Mouse (Mus musculus) intestine, embryonic 16.5 days (tissue): Measurements from ENCODE around the gene Cldn6. TPM values are rescaled to one million over a fixed set of nuclear protein-coding genes. Genes with fewer than 3 reads are reported as not detected.

Source experiments
- ATAC-seq: fragments of 200-750 bp; cut with Nextera tagmentation; 2 replicates; pipeline ENCODE4 v1.8.0; 2017; ENCODE audit warnings: moderate TSS enrichment, moderate library complexity
- H3K27ac ChIP-seq: fragments of 300-500 bp; sonication (generic); 2 replicates; pipeline ENCODE4 v1.5.1; 2014; ENCODE audit warnings: mild to moderate bottlenecking, low read length
- H3K27me3 ChIP-seq: fragments of 300-500 bp; sonication (generic); replicated peaks from 2 replicates; pipeline ENCODE4 v1.6.1; 2014; ENCODE audit warnings: low read length, control low read depth, mixed read lengths; ENCODE audit not compliant: control insufficient read depth, insufficient read depth
- H3K36me3 ChIP-seq: fragments of 300-500 bp; sonication (generic); 2 replicates; pipeline ENCODE4 v1.6.1; 2014; ENCODE audit warnings: low read length, control low read depth; ENCODE audit not compliant: control insufficient read depth, insufficient read depth
- H3K4me1 ChIP-seq: fragments of 300-500 bp; sonication (generic); 2 replicates; pipeline ENCODE4 v1.6.1; 2014; ENCODE audit warnings: low read length, control low read depth, mixed read lengths; ENCODE audit not compliant: control insufficient read depth, insufficient read depth
- H3K4me2 ChIP-seq: fragments of 300-500 bp; sonication (generic); 2 replicates; pipeline ENCODE4 v1.6.1; 2014; ENCODE audit warnings: low read depth, low read length, control low read depth
- H3K4me3 ChIP-seq: fragments of 300-500 bp; sonication (generic); 2 replicates; pipeline ENCODE4 v1.5.1; 2014; ENCODE audit warnings: mild to moderate bottlenecking, low read length
- H3K9ac ChIP-seq: fragments of 300-500 bp; sonication (generic); 2 replicates; pipeline ENCODE4 v1.6.1; 2014; ENCODE audit warnings: low read depth, low read length
- H3K9me3 ChIP-seq: fragments of 300-500 bp; sonication (generic); 2 replicates; pipeline ENCODE4 v1.6.1; 2016; ENCODE audit warnings: low read length, control low read depth; ENCODE audit not compliant: control insufficient read depth
- WGBS: fragments of 180-500 bp; shearing (Covaris S2); extraction: QIAGEN DNeasy Blood & Tissue Kit; methylation state at CpG from one replicate; pipeline ENCODE4 v1.1.7; 2014; 5-methylcytosine and 5-hydroxymethylcytosine counted together
- polyA plus RNA-seq: library from polyadenylated mRNA; unstranded; fragments of >200 nt; fragmentation: Nextera tagmentation; extraction: Ambion mirVana; gene quantifications from 2 replicates; pipeline ENCODE4 v1.2.1, GENCODE M21; 2015

The Cldn6 gene
- polyA plus RNA-seq, 1 experiment from 2014 or later: 23.3 TPM

DNA sequence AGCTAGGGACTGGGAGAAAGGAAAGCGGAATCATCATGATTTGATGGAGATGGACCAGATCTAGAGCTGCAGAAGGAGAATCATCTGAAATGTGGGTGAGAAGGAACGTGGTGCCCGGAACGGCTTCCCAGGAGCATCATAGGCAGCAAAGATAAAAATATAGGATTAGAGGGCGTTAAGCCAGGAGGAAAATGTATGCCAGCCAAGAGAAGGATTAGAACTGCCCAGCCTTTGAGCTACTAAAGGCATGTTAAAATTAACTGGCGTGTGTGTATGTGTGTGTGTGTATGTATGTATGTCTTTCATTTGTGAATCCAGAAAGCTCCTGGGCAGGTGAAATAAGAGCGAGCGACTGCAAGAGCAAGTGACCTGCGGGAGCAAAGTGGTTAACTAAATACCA, 24.3 kb downstream of the Cldn6 start:
- 87% methylated on average over 9 of the region's 9 CpGs for WGBS
- Histone ChIP-seq H3K27ac (no peak overlapping the region), H3K27me3 (peaks cover 7% of the 10 kb centered on the region; the same call in 1 of the 2 replicates), H3K4me3 (no peak overlapping the region), H3K4me1 (peaks cover 6% of the 10 kb centered on the region; the same call in 1 of the 2 replicates), H3K9me3 (no peaks in the 10 kb centered on the region), H3K9ac (no peak overlapping the region), H3K36me3 (no peaks in the 10 kb centered on the region), H3K4me2 (no peak overlapping the region)
- no peak for ATAC-seq

GRCm38 (mm10) chr17:23704741-23705140, 25.7 kb downstream of the Cldn6 start:
- Histone ChIP-seq H3K27me3 (peaks cover 7% of the 10 kb centered on the region; the same call in 1 of the 2 replicates), H3K4me3 (no peak overlapping the region), H3K36me3 (no peaks in the 10 kb centered on the region), H3K9me3 (no peaks in the 10 kb centered on the region), H3K27ac (no peak overlapping the region), H3K4me1 (no peaks in the 10 kb centered on the region), H3K9ac (no peak overlapping the region), H3K4me2 (no peak overlapping the region)
- WGBS: 50% methylated on average over 7 of the region's 7 CpGs
- no peak for ATAC-seq

DNA sequence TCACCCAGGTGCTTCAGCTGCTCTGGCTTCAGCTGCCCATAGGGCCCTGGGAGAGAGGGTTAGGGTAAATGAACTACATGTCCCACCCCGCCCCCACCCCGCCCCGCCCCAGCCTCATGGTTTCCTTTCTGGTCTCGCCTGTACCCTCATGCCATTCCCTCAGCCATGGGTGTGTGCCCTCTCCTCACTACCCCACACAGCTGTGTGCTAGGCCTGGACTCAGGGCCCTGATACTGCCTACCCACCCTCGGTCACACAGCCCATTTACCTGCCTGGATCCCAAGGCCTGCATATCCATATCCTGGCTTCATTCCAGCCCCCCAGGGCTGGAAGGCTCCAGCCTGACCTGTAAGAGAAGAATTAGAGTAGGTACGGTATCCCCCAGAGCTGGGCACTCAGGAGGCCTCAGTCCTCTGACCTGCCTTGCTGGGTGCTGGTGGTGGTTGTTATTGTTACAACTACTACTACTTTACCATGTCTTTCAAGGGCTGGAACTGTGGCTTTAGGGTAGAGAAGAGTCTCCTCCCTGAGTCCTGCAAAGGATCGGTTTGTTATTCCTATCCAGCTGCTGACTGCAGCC, 26.6 kb downstream of the Cldn6 start:
- no peak overlapping the region for H3K4me3 ChIP-seq
- no peak overlapping the region for H3K9ac ChIP-seq
- 0 out of 2 replicates have a peak, but pooled peaks cover 7% of the 10 kb centered on the region for H3K27me3 ChIP-seq
- ATAC-seq: no peak
- no peak overlapping the region for H3K4me2 ChIP-seq
- 74% methylated on average over 7 of the region's 7 CpGs for WGBS
- no peaks in the 10 kb centered on the region for H3K4me1 ChIP-seq
- H3K27ac ChIP-seq: no peak overlapping the region
- H3K36me3 ChIP-seq: no peaks in the 10 kb centered on the region
- no peaks in the 10 kb centered on the region for H3K9me3 ChIP-seq

- no peak overlapping the region for H3K27ac ChIP-seq
- no peaks in the 10 kb centered on the region for H3K4me1 ChIP-seq
- H3K4me2 ChIP-seq: no peak overlapping the region
- H3K36me3 ChIP-seq: no peaks in the 10 kb centered on the region
- no peak overlapping the region for H3K4me3 ChIP-seq
- peak; percentile 62 for ATAC-seq
- 3% methylated on average over 3 of the region's 3 CpGs for WGBS
- H3K27me3 ChIP-seq: 0 out of 2 replicates have a peak, but pooled peaks cover 3% of the 10 kb centered on the region
- H3K9ac ChIP-seq: no peak overlapping the region
- H3K9me3 ChIP-seq: no peaks in the 10 kb centered on the region
Measured at GRCm38 (mm10) chr17:23706212-23706611, 27.2 kb downstream of the Cldn6 start.

- Histone ChIP-seq H3K27me3 (no peaks in the 10 kb centered on the region), H3K9me3 (no peaks in the 10 kb centered on the region), H3K4me2 (no peak overlapping the region), H3K9ac (no peak overlapping the region), H3K4me1 (peaks cover 11% of the 10 kb centered on the region), H3K36me3 (no peaks in the 10 kb centered on the region), H3K4me3 (no peak overlapping the region), H3K27ac (no peak overlapping the region)
- no peak for ATAC-seq
- WGBS: 60% methylated on average over 2 of the region's 2 CpGs
Measured at GRCm38 (mm10) chr17:23717003-23717402, 38.0 kb downstream of the Cldn6 start.

DNA sequence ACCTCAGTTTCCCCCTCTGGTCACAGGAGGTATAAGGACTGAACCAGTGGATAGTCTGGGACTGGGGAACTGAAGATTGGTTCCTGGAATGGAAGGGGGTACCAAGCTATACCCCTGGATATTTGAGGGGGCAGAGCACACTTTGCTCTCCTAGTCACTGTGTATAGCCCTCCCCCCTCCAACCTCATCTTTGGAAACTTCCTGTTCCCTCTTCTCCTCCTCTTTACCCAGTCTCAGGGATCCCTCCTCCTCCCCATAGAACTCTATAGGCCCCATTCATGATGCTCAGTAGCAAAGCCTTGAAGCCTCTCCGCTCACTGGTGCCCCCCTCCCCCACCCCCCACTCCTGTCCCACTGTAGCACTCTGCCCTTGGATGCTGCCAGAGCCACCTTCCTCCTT, 40.4 kb downstream of the Cldn6 start:
- 39% methylated on average over 1 of the region's 1 CpGs for WGBS
- no peak for ATAC-seq
- Histone ChIP-seq H3K36me3 (no peaks in the 10 kb centered on the region), H3K27ac (no peak overlapping the region), H3K4me1 (peaks cover 11% of the 10 kb centered on the region), H3K9me3 (no peaks in the 10 kb centered on the region), H3K9ac (no peak overlapping the region), H3K4me2 (no peak overlapping the region), H3K4me3 (no peak overlapping the region), H3K27me3 (no peaks in the 10 kb centered on the region)

DNA sequence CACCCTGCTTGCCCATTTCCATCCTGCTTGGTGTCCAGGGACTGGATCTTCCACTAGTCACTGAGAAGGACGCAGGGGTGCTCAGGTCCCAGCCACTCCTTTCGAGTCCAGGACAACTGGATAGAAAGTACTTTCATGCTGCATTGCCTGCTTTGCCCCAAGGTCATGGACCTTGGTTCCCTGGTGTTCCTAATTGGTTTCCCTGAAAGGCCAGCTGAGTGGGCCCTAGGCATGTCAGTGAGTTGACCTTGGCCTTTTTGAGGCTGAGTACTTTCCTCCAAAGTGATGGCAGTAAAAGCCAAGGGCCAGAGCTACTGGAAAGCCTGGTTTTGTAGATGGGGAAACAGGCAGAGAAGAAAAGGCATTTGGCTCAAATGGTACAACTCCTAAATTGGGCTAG, 42.8 kb downstream of the Cldn6 start:
- no peaks in the 10 kb centered on the region for H3K36me3 ChIP-seq
- WGBS: 74% methylated on average over 2 of the region's 2 CpGs
- peaks cover 17% of the 10 kb centered on the region for H3K4me1 ChIP-seq
- H3K27ac ChIP-seq: no peak overlapping the region
- H3K9ac ChIP-seq: no peak overlapping the region
- no peak overlapping the region for H3K4me3 ChIP-seq
- no peak overlapping the region for H3K4me2 ChIP-seq
- ATAC-seq: no peak
- no peaks in the 10 kb centered on the region for H3K27me3 ChIP-seq
- no peaks in the 10 kb centered on the region for H3K9me3 ChIP-seq

- H3K36me3 ChIP-seq: no peaks in the 10 kb centered on the region
- no peak within 1 kb of the TSS for H3K27ac ChIP-seq
- no peak for ATAC-seq
- no peaks in the 10 kb centered on the region for H3K9me3 ChIP-seq
- H3K27me3 ChIP-seq: no peaks in the 10 kb centered on the region
- H3K4me2 ChIP-seq: no peak within 1 kb of the TSS
- no peak within 1 kb of the TSS for H3K4me3 ChIP-seq
- H3K4me1 ChIP-seq: peaks cover 17% of the 10 kb centered on the region
- WGBS: 62% methylated on average over 7 of the region's 7 CpGs
- H3K9ac ChIP-seq: no peak within 1 kb of the TSS
Measured at GRCm38 (mm10) chr17:23722376-23723125, 43.5 kb downstream of the Cldn6 start, which contains the start of gene 1520401A03Rik. Gene 1520401A03Rik (minus strand): TSS chr17:23722783.

- Histone ChIP-seq H3K36me3 (no peaks in the 10 kb centered on the region), H3K9me3 (no peaks in the 10 kb centered on the region), H3K27me3 (no peaks in the 10 kb centered on the region), H3K4me1 (peaks cover 17% of the 10 kb centered on the region), H3K4me3 (peak overlapping the region; percentile 83), H3K4me2 (peak overlapping the region; percentile 70), H3K27ac (peak overlapping the region; percentile 69), H3K9ac (peak overlapping the region; percentile 69)
- ATAC-seq: no peak
- 55% methylated on average over 4 of the region's 4 CpGs for WGBS
Measured at GRCm38 (mm10) chr17:23725477-23725876, 46.4 kb downstream of the Cldn6 start.
